Mouse (Mus musculus) heart, postnatal 0 days (tissue): ENCODE results near the gene Slc22a7. TPM values are rescaled to one million over a fixed set of nuclear protein-coding genes. Genes with fewer than 3 reads are reported as not detected.
A peak's percentile ranks its signal among the peaks of the same experiment; 100 is the strongest.

Source experiments
- ATAC-seq: fragments of 200-750 bp; cut with Nextera tagmentation; 2 replicates; pipeline ENCODE4 v1.8.0; 2017; ENCODE audit warnings: low read depth, moderate number of reproducible peaks, moderate library complexity; ENCODE audit not compliant: insufficient read depth
- DNase-seq: peaks from one replicate; pipeline ENCODE4 v3.0.0-alpha.2; 2016; ENCODE audit warnings: low spot score
- H3K27ac ChIP-seq: fragments of 300-500 bp; sonication (generic); 2 replicates; pipeline ENCODE4 v1.5.1; 2014; ENCODE audit warnings: low read depth, mild to moderate bottlenecking
- H3K27me3 ChIP-seq: fragments of 300-500 bp; sonication (generic); 2 replicates; pipeline ENCODE4 v1.6.1; 2014; ENCODE audit warnings: low read length, mixed read lengths; ENCODE audit not compliant: control insufficient read depth, insufficient read depth
- H3K36me3 ChIP-seq: fragments of 300-500 bp; sonication (generic); replicated peaks from 2 replicates; pipeline ENCODE4 v1.6.1; 2014; ENCODE audit warnings: low read length, mixed read lengths; ENCODE audit not compliant: control insufficient read depth, insufficient read depth
- H3K4me1 ChIP-seq: fragments of 300-500 bp; sonication (generic); 2 replicates; pipeline ENCODE4 v1.6.1; 2014; ENCODE audit warnings: antibody characterized with exemption; ENCODE audit not compliant: control insufficient read depth, insufficient read depth
- H3K4me2 ChIP-seq: fragments of 300-500 bp; sonication (generic); 2 replicates; pipeline ENCODE4 v1.6.1; 2014; ENCODE audit warnings: low read depth, mild to moderate bottlenecking, low read length, moderate library complexity
- H3K4me3 ChIP-seq: fragments of 300-500 bp; sonication (generic); 2 replicates; pipeline ENCODE4 v1.5.1; 2014; ENCODE audit warnings: low read depth, low read length
- H3K9ac ChIP-seq: fragments of 300-500 bp; sonication (generic); replicated peaks from 2 replicates; pipeline ENCODE4 v1.6.1; 2014; ENCODE audit warnings: low read depth, low read length, mixed read lengths
- H3K9me3 ChIP-seq: fragments of 300-500 bp; sonication (generic); replicated peaks from 2 replicates; pipeline ENCODE4 v1.6.1; 2016; ENCODE audit warnings: low read length; ENCODE audit not compliant: control insufficient read depth
- CTCF ChIP-seq: IDR thresholded peaks from 2 replicates; pipeline ENCODE4 v1.5.1; 2016; ENCODE audit warnings: antibody characterized with exemption, control low read depth, low read depth
- EP300 ChIP-seq: IDR thresholded peaks from 2 replicates; pipeline ENCODE4 v1.6.1; 2016; ENCODE audit warnings: antibody characterized with exemption, low read depth
- WGBS: fragments of 180-500 bp; shearing (Covaris S2); extraction: QIAGEN DNeasy Blood & Tissue Kit; methylation state at CpG from one replicate; pipeline ENCODE4 v1.1.7; 2014; 5-methylcytosine and 5-hydroxymethylcytosine counted together
- polyA plus RNA-seq: library from polyadenylated mRNA; unstranded; fragments of >200 nt; fragmentation: Nextera tagmentation; extraction: Ambion mirVana; gene quantifications from 2 replicates; pipeline ENCODE4 v1.2.1, GENCODE M21; 2015
- total RNA-seq: library from RNA; depleted of rRNA; stranded (reverse); fragments of >200 nt; gene quantifications from 2 replicates; pipeline ENCODE4 v1.2.3, GENCODE M21; 2014; ENCODE audit warnings: low replicate concordance

Gene Slc22a7
- total and polyA plus RNA-seq, 2 experiments from 2014 or later: not detected

DNA sequence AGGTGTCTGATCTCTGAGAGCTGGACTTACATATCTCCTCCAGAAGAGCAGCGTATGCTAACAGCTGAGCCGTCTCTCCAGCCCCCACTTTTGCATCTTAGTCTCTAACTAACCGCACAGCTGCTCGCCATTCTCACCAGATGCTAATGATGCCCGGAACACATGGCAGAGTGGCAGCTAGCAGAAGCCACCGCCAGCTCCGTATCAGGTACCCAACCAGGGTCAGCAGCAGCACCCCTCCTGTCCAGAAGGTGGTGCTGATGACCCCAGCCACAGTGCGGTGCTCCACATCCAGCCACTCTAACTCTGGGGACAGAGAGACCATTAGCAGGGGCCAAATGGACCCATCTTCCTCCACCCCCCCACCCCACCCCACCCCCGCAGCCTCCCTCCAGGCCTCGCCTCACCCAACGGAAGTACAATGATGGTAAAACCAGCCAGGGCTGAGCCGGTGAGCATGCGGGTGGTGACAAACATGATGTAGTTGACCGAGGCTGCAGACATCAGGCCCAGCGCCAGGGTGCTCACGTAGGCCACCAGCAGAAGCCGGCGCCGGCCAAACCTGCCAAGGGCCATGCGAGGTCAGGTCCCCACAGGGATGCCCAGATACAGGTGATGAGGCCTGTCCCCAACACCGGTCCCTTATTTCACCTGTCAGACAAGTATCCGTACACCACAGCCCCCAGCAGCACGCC is 1.4 kb downstream of the Slc22a7 start:
- Histone ChIP-seq H3K36me3 (no peaks in the 10 kb centered on the region), H3K4me2 (no peak overlapping the region), H3K9ac (no peak overlapping the region), H3K4me1 (no peaks in the 10 kb centered on the region), H3K4me3 (no peak overlapping the region), H3K9me3 (no peaks in the 10 kb centered on the region), H3K27me3 (peaks cover 25% of the 10 kb centered on the region), H3K27ac (no peak overlapping the region)
- ATAC-seq: peak; percentile 60
- WGBS: 25% methylated on average over 23 of the region's 23 CpGs
- TF ChIP-seq CTCF (peak; percentile 72), EP300 (no peak)
- DNase-seq: peak; percentile 36

DNA sequence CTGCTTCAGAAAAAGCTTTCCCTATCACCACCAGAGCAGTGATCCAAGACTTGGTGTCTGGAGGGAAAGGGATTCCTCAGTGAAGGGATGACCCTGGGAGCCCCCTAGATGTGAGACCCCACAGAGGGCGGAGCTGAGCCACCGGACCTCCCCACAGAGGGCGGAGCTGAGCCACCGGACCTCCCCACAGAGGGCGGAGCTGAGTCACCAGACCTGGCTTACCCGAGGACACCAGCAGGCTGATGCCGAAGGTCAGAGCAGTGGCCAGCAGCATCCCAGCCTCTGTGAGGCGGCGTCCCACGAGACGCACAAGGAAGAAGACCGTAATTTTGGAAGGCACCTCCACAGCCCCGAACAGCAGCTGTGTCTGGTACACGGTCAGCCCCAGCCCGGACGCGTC is 4.6 kb downstream of the Slc22a7 start:
- Histone ChIP-seq H3K27me3 (peaks cover 27% of the 10 kb centered on the region), H3K36me3 (no peaks in the 10 kb centered on the region), H3K4me3 (no peak overlapping the region), H3K4me2 (peak overlapping the region; percentile 33; the same call in 1 of the 2 replicates), H3K27ac (no peak overlapping the region), H3K4me1 (no peaks in the 10 kb centered on the region), H3K9ac (no peak overlapping the region), H3K9me3 (no peaks in the 10 kb centered on the region)
- ATAC-seq: peak; percentile 49; the same call in 1 of the 2 replicates
- DNase-seq: no peak
- 3% methylated on average over 17 of the region's 17 CpGs for WGBS
- TF ChIP-seq CTCF: no peak
- TF ChIP-seq EP300: no peak

DNA sequence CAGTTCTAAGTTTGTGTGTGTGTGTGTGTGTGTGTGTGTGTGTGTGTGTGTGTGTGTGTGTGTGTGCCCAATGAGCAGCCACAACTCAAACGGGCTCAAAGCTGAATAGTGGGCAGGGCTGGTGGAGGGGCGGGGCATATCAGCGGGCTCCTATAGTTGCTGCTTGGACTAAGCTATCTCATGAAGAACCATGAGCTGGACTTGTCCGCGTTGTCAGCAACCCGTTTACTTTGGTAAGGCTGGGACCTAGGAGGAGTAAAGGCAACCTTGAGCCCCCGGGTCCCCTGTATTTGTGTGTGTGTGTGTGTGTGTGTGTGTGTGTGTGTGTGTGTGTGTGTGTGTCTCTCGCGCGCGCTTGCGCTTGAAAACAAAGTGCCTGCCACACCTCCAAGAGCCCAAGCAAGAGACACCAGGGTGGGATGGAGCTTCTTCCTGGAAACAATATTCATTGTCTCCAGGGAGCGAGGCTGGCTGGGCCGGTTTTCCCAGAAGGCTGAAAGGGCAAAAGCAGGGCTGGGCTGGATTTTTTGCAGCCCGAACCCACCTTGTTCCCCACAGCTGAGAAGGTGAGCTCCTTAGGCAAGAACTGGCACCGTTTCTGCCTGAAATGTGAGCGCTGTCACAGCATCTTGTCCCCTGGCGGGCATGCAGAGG is 9.4 kb downstream of the Slc22a7 start, which contains the start of gene Crip3:
Gene Crip3, plus strand, starts transcription at position 166 of the 654 bp plus-strand sequence.
- TF ChIP-seq CTCF (no peak), EP300 (no peak)
- 16% methylated on average over 18 of the region's 18 CpGs for WGBS
- peak; percentile 33; the same call in 1 of the 2 replicates for ATAC-seq
- DNase-seq: no peak
- Histone ChIP-seq H3K4me2 (peak within 1 kb of the TSS; percentile 34), H3K36me3 (no peaks in the 10 kb centered on the region), H3K9ac (no peak within 1 kb of the TSS), H3K27me3 (0 out of 2 replicates have a peak, but pooled peaks cover 4% of the 10 kb centered on the region), H3K4me1 (no peaks in the 10 kb centered on the region), H3K27ac (no peak within 1 kb of the TSS), H3K4me3 (no peak within 1 kb of the TSS), H3K9me3 (no peaks in the 10 kb centered on the region)

- Histone ChIP-seq H3K27me3 (0 out of 2 replicates have a peak, but pooled peaks cover 3% of the 10 kb centered on the region), H3K9me3 (no peaks in the 10 kb centered on the region), H3K36me3 (no peaks in the 10 kb centered on the region), H3K9ac (no peak overlapping the region), H3K4me1 (no peaks in the 10 kb centered on the region), H3K27ac (no peak overlapping the region), H3K4me2 (no peak overlapping the region), H3K4me3 (no peak overlapping the region)
- no peak for DNase-seq
- no peak for ATAC-seq
- TF ChIP-seq CTCF (no peak), EP300 (no peak)
These were observed 11.8 kb downstream of the Slc22a7 start for GRCm38 (mm10) chr17:46426496-46426895.

DNA sequence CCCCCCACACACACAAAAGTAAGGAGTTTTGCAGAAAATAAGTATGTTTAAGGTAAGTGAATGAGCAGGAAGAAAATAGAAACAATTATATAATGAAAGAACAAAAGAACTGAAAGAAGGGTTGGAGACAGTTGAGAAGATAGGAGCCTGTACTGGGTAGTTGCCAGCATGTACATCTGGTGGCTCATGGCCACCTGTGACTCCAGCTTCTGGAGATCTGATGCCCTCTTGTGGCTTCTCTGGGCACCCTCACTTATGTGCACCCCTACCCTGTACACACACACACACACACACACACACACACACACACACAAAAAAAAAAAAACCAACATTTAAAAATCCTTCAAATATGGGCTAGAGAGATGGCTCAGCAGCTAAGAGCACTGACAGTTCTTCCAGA is 18.5 kb downstream of the Slc22a7 start:
- ATAC-seq: no peak
- no peak for TF ChIP-seq EP300
- no peak for TF ChIP-seq CTCF
- no peaks in the 10 kb centered on the region for H3K4me1 ChIP-seq
- no peak overlapping the region for H3K4me2 ChIP-seq
- peaks cover 5% of the 10 kb centered on the region; the same call in 1 of the 2 replicates for H3K36me3 ChIP-seq
- no peaks in the 10 kb centered on the region for H3K27me3 ChIP-seq
- H3K27ac ChIP-seq: no peak overlapping the region
- no peak overlapping the region for H3K9ac ChIP-seq
- DNase-seq: no peak
- no peak overlapping the region for H3K4me3 ChIP-seq
- H3K9me3 ChIP-seq: no peaks in the 10 kb centered on the region
